Mouse (Mus musculus): ENCODE results near the gene Gpr143. TPM values are rescaled to one million over a fixed set of nuclear protein-coding genes. Genes with fewer than 3 reads are reported as not detected.

Gene Gpr143
- polyA plus RNA-seq, 2 experiments: 0.29 to 0.39 TPM

DNA sequence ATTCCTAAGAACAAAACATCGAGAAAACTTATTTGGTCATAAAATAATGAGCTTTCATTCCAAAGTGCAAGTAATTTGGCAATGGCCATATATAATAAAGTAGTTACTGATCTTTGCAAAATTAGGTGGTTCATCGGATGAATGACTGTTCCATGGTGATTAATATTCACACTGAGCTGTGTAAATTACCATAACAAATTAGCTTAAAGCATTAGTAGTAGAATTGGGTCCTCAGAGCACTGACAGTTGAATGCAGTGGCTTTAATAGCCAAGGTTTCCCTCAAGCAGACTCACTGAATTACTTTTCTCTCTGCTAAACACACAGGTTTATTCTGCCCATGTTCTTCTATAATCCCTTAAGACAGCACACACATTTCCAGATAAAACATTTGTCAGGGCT, 35.8 kb upstream of the Gpr143 start:
- no peaks in the 10 kb centered on the region for H3K36me3 ChIP-seq (ENCODE audit: control insufficient read depth, insufficient read depth, low read length)
- 74% methylated on average over 2 of the region's 2 CpGs for WGBS
- H3K4me1 ChIP-seq (ENCODE audit: control insufficient read depth, insufficient read depth, low read length): no peaks in the 10 kb centered on the region
- no peak overlapping the region for H3K9ac ChIP-seq (ENCODE audit: low read depth, low read length, severe bottlenecking)
- ATAC-seq (ENCODE audit: low FRiP score, low read depth) (no peak), DNase-seq (ENCODE audit: low spot score) (no peak)
- H3K4me3 ChIP-seq (replicated peaks; ENCODE audit: low read length): no peak overlapping the region
- no peak overlapping the region for H3K4me2 ChIP-seq (replicated peaks; ENCODE audit: low read depth, low read length, severe bottlenecking)
- no peak for TF ChIP-seq POLR2A (IDR thresholded peaks at IDR 0.05; ENCODE audit: borderline replicate concordance, extremely low read depth, insufficient read depth, insufficient read length)
- no peaks in the 10 kb centered on the region for H3K9me3 ChIP-seq (ENCODE audit: control insufficient read depth, low read length)
- H3K27me3 ChIP-seq (ENCODE audit: control insufficient read depth, insufficient read depth, low read length): no peaks in the 10 kb centered on the region
- H3K27ac ChIP-seq (replicated peaks; ENCODE audit: low read depth, low read length): no peak overlapping the region

DNA sequence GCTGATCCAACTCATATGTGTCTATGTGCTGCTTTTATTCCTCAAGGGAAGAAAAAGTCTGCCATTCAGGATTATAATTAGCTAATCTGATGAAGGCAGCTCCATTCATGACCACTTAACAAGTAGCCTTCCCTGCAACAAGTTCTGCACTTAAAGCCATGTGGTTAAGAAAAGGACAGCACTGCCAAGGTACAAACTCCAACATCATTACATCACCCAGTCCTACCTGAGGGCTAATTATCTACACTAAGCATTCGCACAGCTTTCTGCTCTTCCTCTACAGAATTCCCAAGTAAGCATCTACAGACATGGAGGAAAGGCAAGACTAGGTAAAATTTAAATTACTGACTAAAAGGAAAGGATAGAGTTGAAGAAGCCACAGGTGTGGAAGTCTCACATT, 25.9 kb upstream of the Gpr143 start:
- 83% methylated on average over 1 of the region's 1 CpGs for WGBS
- H3K4me1 ChIP-seq (ENCODE audit: control insufficient read depth, insufficient read depth, low read length): no peaks in the 10 kb centered on the region
- H3K4me3 ChIP-seq (replicated peaks; ENCODE audit: low read length): no peak overlapping the region
- no peaks in the 10 kb centered on the region for H3K27me3 ChIP-seq (ENCODE audit: control insufficient read depth, insufficient read depth, low read length)
- no peaks in the 10 kb centered on the region for H3K9me3 ChIP-seq (ENCODE audit: control insufficient read depth, low read length)
- DNase-seq (ENCODE audit: low spot score) (no peak), ATAC-seq (ENCODE audit: low FRiP score, low read depth) (no peak)
- H3K36me3 ChIP-seq (ENCODE audit: control insufficient read depth, insufficient read depth, low read length): no peaks in the 10 kb centered on the region
- H3K9ac ChIP-seq (ENCODE audit: low read depth, low read length, severe bottlenecking): no peak overlapping the region
- no peak overlapping the region for H3K4me2 ChIP-seq (replicated peaks; ENCODE audit: low read depth, low read length, severe bottlenecking)
- no peak for TF ChIP-seq POLR2A (IDR thresholded peaks at IDR 0.05; ENCODE audit: borderline replicate concordance, extremely low read depth, insufficient read depth, insufficient read length)
- H3K27ac ChIP-seq (replicated peaks; ENCODE audit: low read depth, low read length): no peak overlapping the region

- no peak overlapping the region for H3K4me3 ChIP-seq (replicated peaks; ENCODE audit: low read length)
- H3K9ac ChIP-seq (ENCODE audit: low read depth, low read length, severe bottlenecking): no peak overlapping the region
- H3K27ac ChIP-seq (replicated peaks; ENCODE audit: low read depth, low read length): no peak overlapping the region
- H3K4me2 ChIP-seq (replicated peaks; ENCODE audit: low read depth, low read length, severe bottlenecking): no peak overlapping the region
- no peaks in the 10 kb centered on the region for H3K4me1 ChIP-seq (ENCODE audit: control insufficient read depth, insufficient read depth, low read length)
- ATAC-seq (ENCODE audit: low FRiP score, low read depth): no peak
- no peaks in the 10 kb centered on the region for H3K9me3 ChIP-seq (ENCODE audit: control insufficient read depth, low read length)
- H3K36me3 ChIP-seq (ENCODE audit: control insufficient read depth, insufficient read depth, low read length): no peaks in the 10 kb centered on the region
- no peaks in the 10 kb centered on the region for H3K27me3 ChIP-seq (ENCODE audit: control insufficient read depth, insufficient read depth, low read length)
- DNase-seq (ENCODE audit: low spot score): no peak
- no peak for TF ChIP-seq POLR2A (IDR thresholded peaks at IDR 0.05; ENCODE audit: borderline replicate concordance, extremely low read depth, insufficient read depth, insufficient read length)
- 92% methylated on average over 5 of the region's 5 CpGs for WGBS
Measured at GRCm38 (mm10) chrX:152756293-152756692, 25.4 kb upstream of the Gpr143 start.

GRCm38 (mm10) chrX:152762437-152762836, 19.3 kb upstream of the Gpr143 start:
- WGBS: 37% methylated on average over 2 of the region's 2 CpGs

DNA sequence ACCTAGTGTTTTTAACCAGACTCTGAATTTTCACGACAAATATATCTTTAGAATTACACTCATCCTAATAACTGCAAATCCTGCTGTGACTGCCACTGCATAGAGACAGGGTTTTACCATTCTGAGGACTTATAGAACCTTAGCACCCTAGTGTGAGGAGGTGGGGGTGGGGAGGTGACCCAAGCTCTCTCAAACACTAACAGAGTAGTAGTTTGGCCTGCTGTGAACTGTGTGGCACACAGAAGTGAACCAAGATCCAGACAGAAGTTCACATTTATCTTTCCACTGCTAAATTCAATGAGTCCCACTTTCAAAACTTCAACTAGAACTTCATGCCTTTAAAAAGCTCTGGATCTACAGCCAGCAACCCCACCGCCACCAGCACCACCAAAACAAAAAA, 18.9 kb upstream of the Gpr143 start:
- no peak for DNase-seq (ENCODE audit: low spot score)
- Histone ChIP-seq H3K4me3 (replicated peaks; ENCODE audit: low read length) (no peak overlapping the region), H3K9me3 (ENCODE audit: control insufficient read depth, low read length) (no peaks in the 10 kb centered on the region), H3K27me3 (ENCODE audit: control insufficient read depth, insufficient read depth, low read length) (no peaks in the 10 kb centered on the region), H3K36me3 (ENCODE audit: control insufficient read depth, insufficient read depth, low read length) (no peaks in the 10 kb centered on the region), H3K4me2 (replicated peaks; ENCODE audit: low read depth, low read length, severe bottlenecking) (no peak overlapping the region), H3K4me1 (ENCODE audit: control insufficient read depth, insufficient read depth, low read length) (no peaks in the 10 kb centered on the region), H3K27ac (replicated peaks; ENCODE audit: low read depth, low read length) (peak overlapping the region; percentile 55; the same call in 1 of the 2 replicates), H3K9ac (ENCODE audit: low read depth, low read length, severe bottlenecking) (no peak overlapping the region)
- 67% methylated on average over 2 of the region's 2 CpGs for WGBS
- no peak for ATAC-seq (ENCODE audit: low FRiP score, low read depth)
- TF ChIP-seq POLR2A (IDR thresholded peaks at IDR 0.05; ENCODE audit: borderline replicate concordance, extremely low read depth, insufficient read depth, insufficient read length): no peak

More at GRCm38 (mm10) chrX:152762437-152762836, 19.3 kb upstream of the Gpr143 start:
- H3K9me3 ChIP-seq (ENCODE audit: control insufficient read depth, low read length): no peaks in the 10 kb centered on the region
- no peaks in the 10 kb centered on the region for H3K4me1 ChIP-seq (ENCODE audit: control insufficient read depth, insufficient read depth, low read length)
- TF ChIP-seq POLR2A (IDR thresholded peaks at IDR 0.05; ENCODE audit: borderline replicate concordance, extremely low read depth, insufficient read depth, insufficient read length): no peak
- no peak overlapping the region for H3K9ac ChIP-seq (ENCODE audit: low read depth, low read length, severe bottlenecking)
- H3K36me3 ChIP-seq (ENCODE audit: control insufficient read depth, insufficient read depth, low read length): no peaks in the 10 kb centered on the region
- no peak overlapping the region for H3K4me2 ChIP-seq (replicated peaks; ENCODE audit: low read depth, low read length, severe bottlenecking)
- H3K27ac ChIP-seq (replicated peaks; ENCODE audit: low read depth, low read length): peak overlapping the region; percentile 55; the same call in 1 of the 2 replicates
- H3K27me3 ChIP-seq (ENCODE audit: control insufficient read depth, insufficient read depth, low read length): no peaks in the 10 kb centered on the region
- DNase-seq (ENCODE audit: low spot score): no peak
- H3K4me3 ChIP-seq (replicated peaks; ENCODE audit: low read length): no peak overlapping the region
- ATAC-seq (ENCODE audit: low FRiP score, low read depth): no peak

DNA sequence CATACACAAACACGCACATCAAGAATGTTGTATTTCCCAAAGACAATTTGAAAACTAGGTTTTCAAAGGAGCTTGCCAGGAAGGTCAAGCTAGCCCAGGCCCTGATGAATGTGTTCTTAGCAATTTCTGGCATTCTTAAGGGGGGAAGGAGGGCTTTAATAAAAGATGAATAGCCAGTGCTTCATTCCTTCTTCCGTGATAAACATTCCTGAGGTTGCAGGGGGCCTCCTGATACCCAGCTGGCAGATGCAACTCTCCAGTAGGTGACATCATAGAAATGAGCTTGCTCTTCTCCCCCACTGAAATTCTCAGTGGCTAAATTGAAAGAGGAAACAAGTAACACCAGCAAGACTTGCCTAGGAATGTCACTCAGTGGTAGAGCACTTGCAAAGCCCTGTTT, 17.6 kb upstream of the Gpr143 start:
- TF ChIP-seq POLR2A (IDR thresholded peaks at IDR 0.05; ENCODE audit: borderline replicate concordance, extremely low read depth, insufficient read depth, insufficient read length): no peak
- H3K36me3 ChIP-seq (ENCODE audit: control insufficient read depth, insufficient read depth, low read length): no peaks in the 10 kb centered on the region
- no peak overlapping the region for H3K9ac ChIP-seq (ENCODE audit: low read depth, low read length, severe bottlenecking)
- no peak for ATAC-seq (ENCODE audit: low FRiP score, low read depth)
- WGBS: 54% methylated on average over 2 of the region's 2 CpGs
- no peaks in the 10 kb centered on the region for H3K27me3 ChIP-seq (ENCODE audit: control insufficient read depth, insufficient read depth, low read length)
- H3K9me3 ChIP-seq (ENCODE audit: control insufficient read depth, low read length): no peaks in the 10 kb centered on the region
- no peak for DNase-seq (ENCODE audit: low spot score)
- no peak overlapping the region for H3K4me3 ChIP-seq (replicated peaks; ENCODE audit: low read length)
- no peak overlapping the region for H3K27ac ChIP-seq (replicated peaks; ENCODE audit: low read depth, low read length)
- no peak overlapping the region for H3K4me2 ChIP-seq (replicated peaks; ENCODE audit: low read depth, low read length, severe bottlenecking)
- H3K4me1 ChIP-seq (ENCODE audit: control insufficient read depth, insufficient read depth, low read length): no peaks in the 10 kb centered on the region
